Mouse (Mus musculus) cerebellum, adult 2 months (tissue): ENCODE results near the gene Card9.

Experiments
- CTCF ChIP-seq: fragments of 200-500 bp; IDR thresholded peaks from 2 replicates; pipeline ENCODE4 v1.5.1; 2011; ENCODE audit warnings: low read depth, mild to moderate bottlenecking, control low read depth, low read length, moderate library complexity, borderline replicate concordance; ENCODE audit not compliant: insufficient read depth
- POLR2A ChIP-seq: fragments of 200-500 bp; IDR thresholded peaks from 2 replicates; pipeline ENCODE4 v1.6.1; 2011; ENCODE audit warnings: low read length, control low read depth, borderline replicate concordance; ENCODE audit not compliant: insufficient read depth

GRCm38 (mm10) chr2:26320245-26321185 lies 40.2 kb downstream of the Card9 start:
- TF ChIP-seq CTCF (no peak), POLR2A (no peak)
